Mouse (Mus musculus): Measurements from ENCODE around the gene Adad1.

DNA sequence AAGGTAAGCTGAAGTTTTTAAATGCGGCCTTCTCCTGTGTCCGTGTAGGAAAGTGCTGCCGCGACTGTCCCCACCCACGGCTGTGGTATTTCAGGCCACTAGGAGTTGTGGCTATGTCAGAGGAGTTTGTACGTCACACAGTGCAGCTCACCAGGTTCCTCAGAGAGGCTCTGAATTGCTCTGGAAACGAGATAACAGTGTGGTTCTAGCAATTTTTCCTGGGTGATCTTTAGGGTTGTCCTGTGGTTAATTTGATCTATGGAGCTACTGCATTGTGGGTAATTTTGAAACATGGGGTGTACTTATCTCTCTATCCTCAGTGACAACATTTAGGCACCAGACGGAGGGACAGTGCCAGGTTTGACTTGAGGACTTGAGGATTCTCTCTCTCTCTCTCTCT is 93.8 kb downstream of the Adad1 start:
- TF ChIP-seq MAFK (IDR thresholded peaks at IDR 0.05; ENCODE audit: insufficient replicate concordance, low read length), result no peak
- no peak for TF ChIP-seq USF2 (conservative IDR thresholded peaks at IDR 0.05; ENCODE audit: low read depth, low read length)
- no peak for TF ChIP-seq USF1 (IDR thresholded peaks at IDR 0.05; ENCODE audit: low read depth, low read length)
- TF ChIP-seq ZC3H11A (IDR thresholded peaks at IDR 0.05; ENCODE audit: low read depth, low read length), result no peak
- TF ChIP-seq ZNF384 (IDR thresholded peaks at IDR 0.05; ENCODE audit: low read depth, low read length), result no peak
- no peak for TF ChIP-seq UBTF (IDR thresholded peaks at IDR 0.05; ENCODE audit: low read depth, low read length)
- TF ChIP-seq RAD21 (IDR thresholded peaks at IDR 0.05; ENCODE audit: low read depth, low read length), result no peak
- TF ChIP-seq POLR2A (IDR thresholded peaks at IDR 0.05; ENCODE audit: low read depth, low read length), result no peak
- no peak for TF ChIP-seq CTCF (conservative IDR thresholded peaks at IDR 0.05 in 1 of 2, IDR thresholded peaks at IDR 0.05 in 1 of 2; ENCODE audit: low read depth in 2 of 2, low read length in 2 of 2)
